In the genomic region with DNA sequence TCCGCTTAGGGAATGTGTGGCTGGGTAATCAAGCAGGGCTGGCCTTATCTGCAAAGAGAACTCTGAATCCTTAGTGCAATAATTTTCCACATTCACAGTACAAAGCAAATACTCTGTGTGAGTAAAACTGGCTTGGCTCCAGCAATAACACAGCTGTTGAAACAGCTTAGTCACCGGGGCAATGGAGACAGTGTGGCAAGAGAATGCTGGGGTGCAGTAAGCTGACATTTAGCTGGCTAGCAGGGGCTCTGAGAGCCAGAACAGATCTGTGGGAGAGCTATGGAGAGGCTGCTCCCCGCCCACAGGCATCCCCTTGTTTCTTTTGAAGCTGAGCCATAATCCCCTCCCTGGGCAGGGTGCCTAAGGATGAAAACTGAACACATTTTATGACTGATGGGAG, we compare ENCODE assay signal across 8 mouse cellular contexts. TPM values are rescaled to one million over a fixed set of nuclear protein-coding genes. Genes with fewer than 3 reads are reported as not detected.
DNase-seq lines count a peak whose midpoint lies in the region; ATAC-seq and TF ChIP-seq lines count a peak whose summit lies in the region.

No protein-coding gene starts in this region.

- H3K4me2 ChIP-seq in forebrain, embryonic 16.5 days (ENCODE audit: low read length), result no peak overlapping the region
- peak overlapping the region; percentile 26 for H3K4me2 ChIP-seq in heart, postnatal 0 days (ENCODE audit: low read depth, low read length)
- H3K4me2 ChIP-seq in liver, embryonic 16.5 days (ENCODE audit: low read depth, low read length), result no peak overlapping the region
- H3K4me2 ChIP-seq in neural tube, embryonic 13.5 days, result no peak overlapping the region

- H3K27me3 ChIP-seq in forebrain, embryonic 16.5 days (replicated peaks; ENCODE audit: control insufficient read depth, insufficient read depth, low read length), result no peaks in the 10 kb centered on the region
- H3K27me3 ChIP-seq in heart, postnatal 0 days (ENCODE audit: control insufficient read depth, insufficient read depth, low read length), result no peaks in the 10 kb centered on the region
- H3K27me3 ChIP-seq in liver, embryonic 16.5 days (ENCODE audit: control insufficient read depth, insufficient read depth, low read depth, low read length), result no peaks in the 10 kb centered on the region
- H3K27me3 ChIP-seq in neural tube, embryonic 13.5 days, result no peaks in the 10 kb centered on the region

- no peaks in the 10 kb centered on the region for H3K36me3 ChIP-seq in forebrain, embryonic 16.5 days (ENCODE audit: control insufficient read depth, insufficient read depth)
- no peaks in the 10 kb centered on the region for H3K36me3 ChIP-seq in heart, postnatal 0 days (replicated peaks; ENCODE audit: control insufficient read depth, insufficient read depth, low read length)
- no peaks in the 10 kb centered on the region for H3K36me3 ChIP-seq in liver, embryonic 16.5 days (ENCODE audit: control insufficient read depth, insufficient read depth)
- H3K36me3 ChIP-seq in neural tube, embryonic 13.5 days, result no peaks in the 10 kb centered on the region

- 4% methylated on average over 3 of the region's 3 CpGs for WGBS in forebrain, embryonic 16.5 days
- WGBS in heart, postnatal 0 days, result 6% methylated on average over 3 of the region's 3 CpGs
- WGBS in liver, embryonic 16.5 days (ENCODE audit: insufficient replicate concordance), result 35% methylated on average over 3 of the region's 3 CpGs
- WGBS in neural tube, embryonic 13.5 days, result 8% methylated on average over 3 of the region's 3 CpGs

- no peak overlapping the region for H3K9ac ChIP-seq in forebrain, embryonic 16.5 days (replicated peaks; ENCODE audit: low read depth, low read length)
- no peak overlapping the region for H3K9ac ChIP-seq in heart, postnatal 0 days (replicated peaks; ENCODE audit: low read depth, low read length)
- no peak overlapping the region for H3K9ac ChIP-seq in liver, embryonic 16.5 days (ENCODE audit: low read depth, low read length)
- H3K9ac ChIP-seq in neural tube, embryonic 13.5 days, result no peak overlapping the region

- no peak for TF ChIP-seq EP300 in heart, postnatal 0 days (IDR thresholded peaks at IDR 0.05; ENCODE audit: low read depth)

- peak; percentile 6 for DNase-seq in cerebellum, adult 11-12 months
- no peak for DNase-seq in cerebellum, adult 8-10 months
- DNase-seq in heart, postnatal 0 days (ENCODE audit: low spot score), result peak; percentile 93
- DNase-seq in kidney, postnatal 25 days, result peak; percentile 76 to 79
- peak; percentile 86 for DNase-seq in urinary bladder, postnatal 36 days (ENCODE audit: low spot score in 2 of 2)

- no peak overlapping the region for H3K4me3 ChIP-seq in forebrain, embryonic 16.5 days (replicated peaks; ENCODE audit: low read length)
- no peak overlapping the region for H3K4me3 ChIP-seq in heart, postnatal 0 days (ENCODE audit: low read depth, low read length)
- no peak overlapping the region for H3K4me3 ChIP-seq in liver, embryonic 16.5 days (ENCODE audit: low read depth, low read length)
- H3K4me3 ChIP-seq in neural tube, embryonic 13.5 days, result no peak overlapping the region

- H3K27ac ChIP-seq in forebrain, embryonic 16.5 days (ENCODE audit: low read length), result peak overlapping the region; percentile 47
- H3K27ac ChIP-seq in heart, postnatal 0 days (ENCODE audit: low read depth), result peak overlapping the region; percentile 77
- no peak overlapping the region for H3K27ac ChIP-seq in liver, embryonic 16.5 days (ENCODE audit: low read length)
- H3K27ac ChIP-seq in neural tube, embryonic 13.5 days (replicated peaks), result peak overlapping the region; percentile 65

- no peak for TF ChIP-seq CTCF in heart, postnatal 0 days (IDR thresholded peaks at IDR 0.05; ENCODE audit: low read depth)

- peak; percentile 95 for ATAC-seq in forebrain, embryonic 16.5 days
- ATAC-seq in heart, postnatal 0 days (ENCODE audit: insufficient read depth, low read depth), result peak; percentile 83
- peak; percentile 32; the same call in 1 of the 2 replicates for ATAC-seq in liver, embryonic 16.5 days (ENCODE audit: low read depth)
- peak; percentile 96 for ATAC-seq in neural tube, embryonic 13.5 days (ENCODE audit: low read depth)

- no peaks in the 10 kb centered on the region for H3K9me3 ChIP-seq in forebrain, embryonic 16.5 days (ENCODE audit: control insufficient read depth, low read length)
- H3K9me3 ChIP-seq in heart, postnatal 0 days (replicated peaks; ENCODE audit: control insufficient read depth, low read length), result no peaks in the 10 kb centered on the region
- no peaks in the 10 kb centered on the region for H3K9me3 ChIP-seq in liver, embryonic 16.5 days (replicated peaks; ENCODE audit: control insufficient read depth, low read length)
- H3K9me3 ChIP-seq in neural tube, embryonic 13.5 days, result no peaks in the 10 kb centered on the region

- peaks cover 16% of the 10 kb centered on the region for H3K4me1 ChIP-seq in forebrain, embryonic 16.5 days (replicated peaks; ENCODE audit: control insufficient read depth, insufficient read depth, low read length)
- peaks cover 19% of the 10 kb centered on the region for H3K4me1 ChIP-seq in heart, postnatal 0 days (ENCODE audit: control insufficient read depth, insufficient read depth)
- H3K4me1 ChIP-seq in liver, embryonic 16.5 days (ENCODE audit: control insufficient read depth, low read depth, low read length), result no peaks in the 10 kb centered on the region; the same call in 1 of the 2 replicates
- peaks cover 18% of the 10 kb centered on the region for H3K4me1 ChIP-seq in neural tube, embryonic 13.5 days (replicated peaks)

RNA-seq across cellular contexts. Expression of a gene that starts 45.8 kb away (rescaled TPM):
- 34.6 and 42.8 TPM in 2 replicates for polyA plus RNA-seq in forebrain, embryonic 16.5 days (2015; fragmentation: Nextera tagmentation; extraction: Ambion mirVana)
- total RNA-seq in heart, postnatal 0 days (2014; rRNA removed; ENCODE audit: low replicate concordance), result 95.1 and 105 TPM in 2 replicates
- polyA plus RNA-seq in heart, postnatal 0 days (2015; fragmentation: Nextera tagmentation; extraction: Ambion mirVana), result 99.4 and 106 TPM in 2 replicates
- polyA plus RNA-seq in liver, embryonic 16.5 days (2015; fragmentation: Nextera tagmentation; extraction: Ambion mirVana), result 7.5 and 8.0 TPM in 2 replicates
- 80.1 and 80.5 TPM in 2 replicates for polyA plus RNA-seq in neural tube, embryonic 13.5 days (2015; fragmentation: Nextera tagmentation; extraction: Ambion mirVana)

Comparison
In these comparisons a context has a peak if more than half of its experiments do, and no peak if none do; other contexts are left out.
1. ATAC-seq: peak in every context shown above with its lines; median percentile 96 in neural tube, embryonic 13.5 days; 95 in forebrain, embryonic 16.5 days; 83 in heart, postnatal 0 days; 32 in liver, embryonic 16.5 days.